Mouse (Mus musculus): ENCODE data around the gene Psg16. TPM values are rescaled to one million over a fixed set of nuclear protein-coding genes. Genes with fewer than 3 reads are reported as not detected.
"Not testable (repeated sequence)": the region's sequence is repeated elsewhere in the genome, so short reads cannot be mapped to it uniquely, and the experiment has no call there.

Psg16 gene
- polyA plus RNA-seq, 1 experiment from 2014 or later, result 0.03 TPM

DNA sequence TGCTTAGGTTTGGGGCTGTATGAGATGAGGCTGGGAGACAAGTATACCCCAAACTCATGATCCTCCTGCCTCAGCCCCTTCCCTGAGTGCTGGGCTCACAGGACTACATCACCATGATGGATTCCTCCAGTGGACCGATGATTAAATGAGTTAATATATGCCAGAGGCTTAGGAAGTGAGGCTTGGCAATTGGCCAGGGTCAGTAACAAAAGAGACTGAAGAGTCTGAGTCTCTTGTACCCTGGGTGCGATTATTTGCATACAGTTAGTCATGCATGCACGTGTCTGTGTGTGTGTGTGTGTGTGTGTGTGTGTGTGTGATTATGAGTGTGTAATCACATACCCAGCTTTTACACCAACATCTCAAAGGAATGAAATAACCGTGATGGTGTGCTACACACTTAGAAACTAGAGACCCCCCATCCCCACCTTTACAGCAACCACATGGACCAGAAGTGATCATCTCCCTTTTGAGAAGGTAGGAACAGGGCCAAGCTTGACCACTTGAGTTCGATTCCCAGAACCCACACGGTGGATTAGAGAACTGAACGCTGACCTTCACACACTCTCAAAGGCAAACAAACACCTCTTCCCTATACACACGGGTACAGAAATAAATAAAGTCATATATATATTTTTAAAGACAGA lies 14.9 kb upstream of the Psg16 start:
- WGBS, result 71% methylated on average over 8 of the region's 8 CpGs
- Histone ChIP-seq H3K9me3 (no peaks in the 10 kb centered on the region), H3K4me1 (peaks cover 67% of the 10 kb centered on the region), H3K27ac (peak overlapping the region; percentile 95), H3K36me3 (peaks cover 9% of the 10 kb centered on the region), H3K27me3 (ENCODE audit: insufficient read depth, poor library complexity, severe bottlenecking) (0 out of 2 replicates have a peak, but pooled peaks cover 4% of the 10 kb centered on the region), H3K4me3 (peak overlapping the region; percentile 67; the same call in 1 of the 2 replicates)
- peak; percentile 76 for DNase-seq (ENCODE audit: low spot score)

DNA sequence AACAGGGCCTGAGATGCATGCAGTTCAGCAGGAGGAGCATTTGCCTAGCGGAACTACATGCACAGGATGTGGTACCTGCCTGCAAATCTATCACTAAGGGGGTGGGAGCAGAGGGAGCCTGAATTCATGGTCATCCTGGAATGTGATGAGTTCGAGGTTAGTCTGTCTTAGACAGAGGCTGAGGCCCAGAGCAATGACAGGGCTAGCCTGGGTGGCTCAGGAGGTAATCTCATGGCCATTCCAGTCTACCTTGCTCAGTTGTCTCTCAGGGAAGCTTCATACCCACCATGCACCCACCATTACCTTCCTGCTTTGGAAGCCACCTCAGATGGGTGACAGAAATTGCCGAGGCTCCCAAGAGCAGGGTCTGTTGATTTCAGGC lies 14.4 kb upstream of the Psg16 start:
- Histone ChIP-seq H3K4me1 (peaks cover 65% of the 10 kb centered on the region), H3K27ac (peak overlapping the region; percentile 95), H3K36me3 (peaks cover 4% of the 10 kb centered on the region), H3K4me3 (peak overlapping the region; percentile 67; the same call in 1 of the 2 replicates), H3K27me3 (ENCODE audit: insufficient read depth, poor library complexity, severe bottlenecking) (0 out of 2 replicates have a peak, but pooled peaks cover 4% of the 10 kb centered on the region), H3K9me3 (no peaks in the 10 kb centered on the region)
- 80% methylated on average over 3 of the region's 3 CpGs for WGBS
- DNase-seq (ENCODE audit: low spot score), result peak; percentile 50

DNA sequence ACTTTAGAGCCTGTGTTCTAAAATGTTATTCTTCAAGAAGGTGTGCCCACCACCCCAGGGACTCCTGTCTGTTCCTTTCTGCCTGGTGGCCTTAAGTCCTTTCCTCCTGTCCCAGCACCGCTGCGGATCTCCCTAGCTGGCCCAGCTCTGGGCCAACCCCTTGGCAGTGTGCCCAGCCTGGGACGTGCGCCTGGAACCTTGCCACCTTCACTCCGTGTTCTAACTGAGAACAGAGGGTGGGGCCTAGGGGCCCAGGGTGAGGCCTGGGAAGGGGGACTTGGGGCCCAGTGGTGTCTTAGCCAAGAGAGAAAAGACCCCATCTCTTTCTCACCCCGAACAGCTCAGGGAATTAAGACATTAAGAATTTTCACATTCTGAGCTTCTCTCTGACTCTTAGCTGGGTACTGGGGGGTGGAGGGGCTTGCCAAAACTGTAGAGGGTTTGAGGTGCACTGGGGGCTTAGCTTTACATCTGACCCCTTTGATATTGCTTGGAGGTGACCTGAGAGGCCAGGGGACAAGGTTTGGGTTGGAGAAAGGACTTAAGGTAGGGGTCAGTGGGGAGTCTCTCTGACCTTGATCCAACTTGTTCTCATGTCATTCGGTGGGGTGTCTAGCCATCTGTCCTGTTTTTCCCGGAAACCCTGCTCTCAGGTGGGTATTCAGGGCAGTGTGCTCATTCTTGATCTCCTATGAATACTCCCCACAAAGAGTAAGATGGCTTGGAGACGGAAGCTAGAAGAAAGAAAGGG lies 13.6 kb upstream of the Psg16 start:
- H3K27ac ChIP-seq, result peak overlapping the region; percentile 95
- H3K9me3 ChIP-seq, result no peaks in the 10 kb centered on the region
- H3K4me3 ChIP-seq, result peak overlapping the region; percentile 67
- WGBS, result 49% methylated on average over 9 of the region's 9 CpGs
- H3K27me3 ChIP-seq (ENCODE audit: insufficient read depth, poor library complexity, severe bottlenecking), result 0 out of 2 replicates have a peak, but pooled peaks cover 4% of the 10 kb centered on the region
- no peaks in the 10 kb centered on the region for H3K36me3 ChIP-seq
- H3K4me1 ChIP-seq, result peaks cover 62% of the 10 kb centered on the region
- peak; percentile 90 for DNase-seq (ENCODE audit: low spot score)

DNA sequence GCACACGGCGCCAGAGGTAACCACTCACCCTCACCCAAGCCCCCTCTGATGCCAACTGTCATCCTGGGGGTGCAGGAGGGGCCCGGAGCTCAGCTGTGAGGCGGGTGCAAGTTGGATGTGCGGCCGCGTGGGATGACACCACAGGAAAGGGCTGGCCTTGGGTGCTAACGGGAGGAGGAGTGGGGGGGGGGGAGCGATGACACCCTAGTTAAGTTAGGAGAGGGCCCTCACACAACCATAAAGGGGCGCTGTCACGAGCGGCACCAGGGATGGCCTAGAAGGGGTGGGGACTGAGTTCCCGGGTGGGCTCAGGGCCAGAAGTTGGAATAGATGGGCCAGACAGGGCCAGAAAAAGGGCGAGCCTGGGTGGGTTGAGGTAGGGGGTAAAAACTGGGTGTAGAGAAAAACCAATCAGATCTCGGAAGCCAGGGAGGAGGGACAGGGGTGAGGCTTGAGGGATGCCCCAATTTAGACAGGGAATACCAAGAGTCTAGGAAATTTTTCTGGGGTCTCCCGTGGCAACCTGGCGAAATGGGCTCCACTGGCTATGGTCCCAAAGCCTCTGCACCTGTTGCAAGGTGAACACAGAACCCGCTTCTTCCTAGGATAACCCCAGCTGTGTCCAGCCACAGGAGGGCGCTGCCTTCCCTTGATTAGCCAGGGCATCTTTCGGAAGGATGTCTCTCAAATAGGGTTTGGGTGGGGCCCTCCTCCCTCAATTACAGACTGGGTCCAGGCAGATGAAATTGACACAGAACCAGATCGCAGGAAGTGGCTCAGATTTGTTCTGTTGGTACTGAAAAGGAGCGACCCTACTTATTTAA lies 12.8 kb upstream of the Psg16 start:
- H3K9me3 ChIP-seq, result no peaks in the 10 kb centered on the region
- H3K4me3 ChIP-seq, result peak overlapping the region; percentile 67
- H3K36me3 ChIP-seq, result no peaks in the 10 kb centered on the region
- peak; percentile 76 for DNase-seq (ENCODE audit: low spot score)
- peak overlapping the region; percentile 95 for H3K27ac ChIP-seq
- peaks cover 58% of the 10 kb centered on the region for H3K4me1 ChIP-seq
- H3K27me3 ChIP-seq (ENCODE audit: insufficient read depth, poor library complexity, severe bottlenecking), result 0 out of 2 replicates have a peak, but pooled peaks cover 4% of the 10 kb centered on the region
- WGBS, result 81% methylated on average over 22 of the region's 22 CpGs

DNA sequence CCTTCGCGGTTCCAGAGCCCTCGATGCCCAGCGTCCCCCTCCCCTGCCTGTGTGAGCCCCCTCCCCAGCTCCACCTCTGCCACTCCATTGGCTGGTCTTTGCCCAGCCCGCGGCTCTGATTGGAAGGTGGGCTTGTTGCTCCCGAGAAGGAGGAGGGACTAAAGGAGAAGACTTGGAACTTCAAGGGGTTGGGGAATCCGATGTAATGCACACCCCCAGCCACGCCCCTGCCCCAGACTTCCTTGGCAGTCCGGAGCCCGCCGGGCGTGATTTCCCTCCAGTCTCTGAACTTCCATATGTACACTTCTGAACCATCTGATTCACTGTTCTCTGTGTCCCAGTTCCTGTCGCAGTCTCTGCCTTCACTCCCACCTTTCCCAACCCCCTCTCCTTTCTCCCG lies 11.5 kb upstream of the Psg16 start, which contains the start of gene Hif3a:
Gene Hif3a, minus strand, starts transcription at position 39 of the 400 bp plus-strand sequence.
- peaks cover 46% of the 10 kb centered on the region for H3K4me1 ChIP-seq
- H3K9me3 ChIP-seq, result no peaks in the 10 kb centered on the region

DNA sequence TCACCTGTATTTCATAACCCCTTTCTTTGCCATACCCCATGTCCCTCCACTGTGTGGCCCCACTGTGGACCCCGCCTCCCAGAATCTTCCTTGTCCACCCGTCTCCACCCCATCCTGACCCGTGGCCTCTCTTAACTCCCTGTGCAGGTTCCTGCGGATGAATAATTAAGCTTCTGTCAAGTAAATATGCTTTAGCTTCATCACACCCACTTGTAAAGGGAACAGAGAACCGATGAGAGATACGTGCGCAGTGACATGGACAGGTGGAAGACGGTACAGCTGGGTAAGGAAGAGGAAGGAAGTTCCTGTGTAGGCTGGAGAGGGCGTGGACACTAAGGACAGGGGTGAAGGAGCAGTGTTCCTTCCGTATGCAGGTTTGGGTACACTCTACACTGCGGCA lies 11.0 kb upstream of the Psg16 start:
- Histone ChIP-seq H3K27me3 (ENCODE audit: insufficient read depth, poor library complexity, severe bottlenecking) (0 out of 2 replicates have a peak, but pooled peaks cover 4% of the 10 kb centered on the region), H3K4me3 (peak overlapping the region; percentile 67), H3K27ac (peak overlapping the region; percentile 95), H3K36me3 (no peaks in the 10 kb centered on the region), H3K9me3 (no peaks in the 10 kb centered on the region), H3K4me1 (peaks cover 42% of the 10 kb centered on the region)
- WGBS, result 16% methylated on average over 11 of the region's 11 CpGs
- peak; percentile 73 for DNase-seq (ENCODE audit: low spot score)

More for the DNA sequence above, 11.5 kb upstream of the Psg16 start, which contains the start of gene Hif3a:
- Histone ChIP-seq H3K27me3 (ENCODE audit: insufficient read depth, poor library complexity, severe bottlenecking) (0 out of 2 replicates have a peak, but pooled peaks cover 4% of the 10 kb centered on the region), H3K4me3 (peak within 1 kb of the TSS; percentile 67), H3K36me3 (no peaks in the 10 kb centered on the region), H3K27ac (peak within 1 kb of the TSS; percentile 95)
- 2% methylated on average over 15 of the region's 15 CpGs for WGBS
- peak; percentile 95 for DNase-seq (ENCODE audit: low spot score)

DNA sequence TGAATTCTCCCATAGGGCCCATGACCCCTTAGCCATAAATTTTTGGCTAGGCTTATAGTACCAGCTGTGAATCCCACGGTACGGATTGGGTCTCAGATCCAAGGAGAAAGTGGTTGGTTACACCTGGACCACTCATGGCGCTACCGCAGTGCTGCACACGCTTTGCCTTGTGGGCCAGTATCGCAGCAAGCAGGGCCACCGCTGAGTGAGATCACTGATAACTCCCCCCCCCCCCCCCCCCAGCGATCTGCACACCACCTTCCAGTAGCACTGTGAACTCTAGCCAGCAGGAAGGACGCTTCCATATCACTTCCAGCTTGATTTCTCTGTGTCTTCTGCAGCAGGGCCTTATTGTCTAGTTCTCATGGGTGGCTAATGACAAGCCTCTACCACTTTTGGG lies 8.2 kb upstream of the Psg16 start:
- H3K4me3 ChIP-seq, result no peak overlapping the region
- 75% methylated on average over 9 of the region's 9 CpGs for WGBS
- 0 out of 2 replicates have a peak, but pooled peaks cover 4% of the 10 kb centered on the region for H3K27me3 ChIP-seq (ENCODE audit: insufficient read depth, poor library complexity, severe bottlenecking)
- no peaks in the 10 kb centered on the region for H3K36me3 ChIP-seq
- H3K4me1 ChIP-seq, result peaks cover 15% of the 10 kb centered on the region
- DNase-seq (ENCODE audit: low spot score), result no peak
- H3K27ac ChIP-seq, result no peak overlapping the region
- H3K9me3 ChIP-seq, result no peaks in the 10 kb centered on the region

DNA sequence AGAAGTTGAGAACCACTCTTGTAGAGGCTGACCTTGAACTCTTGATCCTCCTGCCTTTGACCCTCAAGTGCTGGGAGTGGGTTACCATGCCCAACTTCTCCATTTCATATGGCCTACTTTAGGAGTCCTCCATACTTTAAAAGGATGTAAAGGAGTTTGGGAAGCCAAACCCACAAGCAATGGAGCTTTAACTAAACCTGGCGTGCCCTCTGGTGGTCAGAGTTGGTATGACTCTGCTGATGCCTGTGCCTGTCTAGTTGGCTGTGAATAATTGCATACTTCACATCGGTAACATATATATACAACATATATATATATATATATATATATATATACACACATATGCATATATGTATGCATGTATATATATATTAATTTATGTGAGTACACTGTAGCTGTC lies 7.4 kb upstream of the Psg16 start:
- Histone ChIP-seq H3K4me3 (no peak overlapping the region), H3K9me3 (no peaks in the 10 kb centered on the region), H3K27ac (no peak overlapping the region), H3K36me3 (no peaks in the 10 kb centered on the region), H3K4me1 (peaks cover 7% of the 10 kb centered on the region), H3K27me3 (ENCODE audit: insufficient read depth, poor library complexity, severe bottlenecking) (0 out of 2 replicates have a peak, but pooled peaks cover 4% of the 10 kb centered on the region)
- DNase-seq (ENCODE audit: low spot score), result peak; percentile 87
- 19% methylated on average over 2 of the region's 2 CpGs for WGBS

DNA sequence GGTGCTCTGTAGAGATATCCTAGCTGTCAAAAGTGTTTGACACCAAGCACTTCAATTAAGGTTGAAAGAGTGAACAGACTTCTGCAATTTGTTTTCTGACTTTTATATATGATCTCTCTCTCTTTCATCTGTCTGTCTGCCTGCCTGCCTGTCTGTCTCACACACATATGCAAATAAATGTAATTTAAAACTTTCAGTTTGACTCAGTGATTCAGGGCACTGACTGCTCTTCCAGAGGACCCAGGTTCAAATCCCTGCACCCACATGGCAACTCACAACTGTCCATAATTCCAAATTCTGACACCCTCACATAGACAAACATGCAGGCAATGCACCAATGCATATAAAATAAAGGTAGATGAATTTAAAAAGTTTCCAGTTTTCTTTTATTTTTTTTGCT lies 6.8 kb upstream of the Psg16 start:
- Histone ChIP-seq H3K9me3 (no peaks in the 10 kb centered on the region), H3K27ac (no peak overlapping the region), H3K27me3 (ENCODE audit: insufficient read depth, poor library complexity, severe bottlenecking) (0 out of 2 replicates have a peak, but pooled peaks cover 4% of the 10 kb centered on the region), H3K4me3 (no peak overlapping the region), H3K4me1 (peaks cover 6% of the 10 kb centered on the region), H3K36me3 (no peaks in the 10 kb centered on the region)
- peak; percentile 56 for DNase-seq (ENCODE audit: low spot score)

DNA sequence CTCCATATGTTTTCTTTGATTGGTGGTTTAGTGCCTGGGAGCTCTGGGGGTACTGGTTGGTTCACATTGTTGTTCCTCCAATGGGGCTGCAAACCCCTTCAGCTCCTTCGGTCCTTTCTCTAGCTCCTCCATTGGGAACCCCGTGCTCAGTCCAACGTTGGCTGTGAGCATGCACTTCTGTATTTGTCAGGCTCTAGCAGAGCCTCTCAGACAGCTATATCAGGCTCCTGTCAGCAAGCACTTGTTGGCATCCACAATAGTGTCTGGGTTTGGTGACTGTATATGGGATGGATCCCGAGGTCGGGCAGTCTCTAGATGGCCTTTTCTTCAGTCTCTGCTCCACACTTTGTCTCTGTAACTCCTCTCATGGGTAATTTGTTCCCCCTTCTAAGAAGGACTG lies 6.2 kb upstream of the Psg16 start:
- H3K27ac ChIP-seq; H3K9me3 ChIP-seq; H3K4me3 ChIP-seq; H3K36me3 ChIP-seq; H3K4me1 ChIP-seq; H3K27me3 ChIP-seq (ENCODE audit: insufficient read depth, poor library complexity, severe bottlenecking): not testable (repeated sequence)
- WGBS, result 38% methylated on average over 5 of the region's 5 CpGs
- DNase-seq (ENCODE audit: low spot score), result peak; percentile 78

DNA sequence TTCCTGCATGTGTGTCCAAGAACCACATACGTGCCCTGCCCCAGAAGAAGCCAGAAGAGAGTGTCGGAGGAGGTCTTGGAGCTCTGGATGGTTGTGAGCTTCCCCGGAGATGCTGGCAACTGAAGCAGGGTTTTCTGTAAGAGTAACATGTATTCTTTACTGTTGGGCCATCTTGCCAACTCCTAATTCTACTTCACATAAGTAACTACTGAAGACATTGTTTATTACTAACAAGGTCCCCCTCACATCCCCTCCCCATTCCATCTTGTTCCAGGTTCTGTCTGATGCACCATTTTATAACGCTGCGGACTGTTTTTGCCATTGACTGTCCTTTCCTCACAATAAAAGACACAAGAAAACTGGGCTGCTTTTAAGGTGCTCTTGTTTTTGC lies 332 bp upstream of the Psg16 start:
- no peak overlapping the region for H3K4me3 ChIP-seq
- WGBS, result 53% methylated on average over 5 of the region's 5 CpGs
- no peaks in the 10 kb centered on the region for H3K36me3 ChIP-seq
- no peak for DNase-seq (ENCODE audit: low spot score)
- no peaks in the 10 kb centered on the region for H3K9me3 ChIP-seq
- no peaks in the 10 kb centered on the region for H3K4me1 ChIP-seq
- H3K27ac ChIP-seq, result no peak overlapping the region
- no peaks in the 10 kb centered on the region for H3K27me3 ChIP-seq (ENCODE audit: insufficient read depth, poor library complexity, severe bottlenecking)

DNA sequence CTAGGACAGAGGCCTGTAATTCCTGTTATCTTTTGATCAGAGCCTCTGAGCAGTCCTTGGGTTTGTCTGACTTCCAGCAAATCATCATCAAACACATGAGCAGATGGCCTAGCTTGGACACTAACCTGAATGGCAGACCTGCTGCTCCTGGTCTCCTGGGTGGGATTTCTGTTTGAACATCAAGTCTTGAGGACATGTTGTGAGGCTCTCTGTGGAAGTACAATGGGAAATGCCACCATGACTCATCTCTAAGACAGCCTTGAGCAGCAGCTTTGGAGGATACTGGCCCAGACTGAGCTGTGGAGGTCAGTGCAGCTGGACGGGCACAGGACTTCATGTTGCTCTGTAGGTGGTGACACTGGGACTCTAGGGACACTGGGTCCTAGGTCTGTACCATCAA lies 2.7 kb downstream of the Psg16 start:
- Histone ChIP-seq H3K27ac (no peak overlapping the region), H3K9me3 (no peaks in the 10 kb centered on the region), H3K4me1 (no peaks in the 10 kb centered on the region), H3K4me3 (no peak overlapping the region), H3K27me3 (ENCODE audit: insufficient read depth, poor library complexity, severe bottlenecking) (no peaks in the 10 kb centered on the region), H3K36me3 (no peaks in the 10 kb centered on the region)
- peak; percentile 58 for DNase-seq (ENCODE audit: low spot score)
- 88% methylated on average over 1 of the region's 1 CpGs for WGBS
